Mouse (Mus musculus) liver, embryonic 16.5 days (tissue): ENCODE results near the gene Gsap. TPM values are rescaled to one million over a fixed set of nuclear protein-coding genes. Genes with fewer than 3 reads are reported as not detected.

Experiments used
- ATAC-seq: fragments of 200-750 bp; cut with Nextera tagmentation; 2 replicates; pipeline ENCODE4 v1.8.0; 2017; ENCODE audit warnings: low read depth, mild to moderate bottlenecking, moderate number of reproducible peaks, moderate library complexity
- H3K27ac ChIP-seq: fragments of 300-500 bp; sonication (generic); 2 replicates; pipeline ENCODE4 v1.5.1; 2014; ENCODE audit warnings: mild to moderate bottlenecking, low read length
- H3K27me3 ChIP-seq: fragments of 300-500 bp; sonication (generic); 2 replicates; pipeline ENCODE4 v1.6.1; 2014; ENCODE audit warnings: low read depth, low read length, mixed read lengths; ENCODE audit not compliant: control insufficient read depth, insufficient read depth
- H3K36me3 ChIP-seq: fragments of 300-500 bp; sonication (generic); 2 replicates; pipeline ENCODE4 v1.6.1; 2014; ENCODE audit warnings: mild to moderate bottlenecking; ENCODE audit not compliant: control insufficient read depth, insufficient read depth
- H3K4me1 ChIP-seq: fragments of 300-500 bp; sonication (generic); 2 replicates; pipeline ENCODE4 v1.6.1; 2014; ENCODE audit warnings: low read depth, low read length, mixed read lengths; ENCODE audit not compliant: control insufficient read depth
- H3K4me2 ChIP-seq: fragments of 300-500 bp; sonication (generic); 2 replicates; pipeline ENCODE4 v1.6.1; 2014; ENCODE audit warnings: low read depth, low read length, mixed read lengths
- H3K4me3 ChIP-seq: fragments of 300-500 bp; sonication (generic); 2 replicates; pipeline ENCODE4 v1.5.1; 2014; ENCODE audit warnings: low read depth, mild to moderate bottlenecking, low read length
- H3K9ac ChIP-seq: fragments of 300-500 bp; sonication (generic); 2 replicates; pipeline ENCODE4 v1.6.1; 2014; ENCODE audit warnings: low read depth, low read length
- H3K9me3 ChIP-seq: fragments of 300-500 bp; sonication (generic); replicated peaks from 2 replicates; pipeline ENCODE4 v1.6.1; 2016; ENCODE audit warnings: low read length; ENCODE audit not compliant: control insufficient read depth
- WGBS: fragments of 180-500 bp; shearing (Covaris S2); extraction: QIAGEN DNeasy Blood & Tissue Kit; methylation state at CpG from one replicate; pipeline ENCODE4 v1.1.7; 2014; ENCODE audit not compliant: insufficient replicate concordance; 5-methylcytosine and 5-hydroxymethylcytosine counted together
- polyA plus RNA-seq: library from polyadenylated mRNA; unstranded; fragments of >200 nt; fragmentation: Nextera tagmentation; extraction: Ambion mirVana; gene quantifications from 2 replicates; pipeline ENCODE4 v1.2.1, GENCODE M21; 2015

The Gsap gene
- polyA plus RNA-seq, 1 experiment from 2014 or later: 2.5 TPM

GRCm38 (mm10) chr5:21260746-21261145 lies 74.7 kb downstream of the Gsap start:
- ATAC-seq: no peak
- H3K4me2 ChIP-seq: no peak overlapping the region
- H3K27me3 ChIP-seq: no peaks in the 10 kb centered on the region
- no peak overlapping the region for H3K9ac ChIP-seq
- no peaks in the 10 kb centered on the region for H3K4me1 ChIP-seq
- no peaks in the 10 kb centered on the region for H3K9me3 ChIP-seq
- WGBS: 38% methylated on average over 7 of the region's 7 CpGs
- H3K27ac ChIP-seq: no peak overlapping the region
- H3K4me3 ChIP-seq: no peak overlapping the region
- H3K36me3 ChIP-seq: no peaks in the 10 kb centered on the region

GRCm38 (mm10) chr5:21261202-21261844 lies 75.3 kb downstream of the Gsap start:
- Histone ChIP-seq H3K9ac (no peak overlapping the region), H3K4me1 (no peaks in the 10 kb centered on the region), H3K9me3 (no peaks in the 10 kb centered on the region), H3K4me2 (no peak overlapping the region), H3K36me3 (no peaks in the 10 kb centered on the region), H3K4me3 (no peak overlapping the region), H3K27me3 (no peaks in the 10 kb centered on the region), H3K27ac (no peak overlapping the region)
- ATAC-seq: no peak
- 45% methylated on average over 6 of the region's 6 CpGs for WGBS

- Histone ChIP-seq H3K4me3 (no peak overlapping the region), H3K9ac (no peak overlapping the region), H3K4me2 (no peak overlapping the region), H3K36me3 (no peaks in the 10 kb centered on the region), H3K9me3 (no peaks in the 10 kb centered on the region), H3K27ac (no peak overlapping the region), H3K4me1 (no peaks in the 10 kb centered on the region), H3K27me3 (no peaks in the 10 kb centered on the region)
- WGBS: 39% methylated on average over 18 of the region's 18 CpGs
- no peak for ATAC-seq
Observed at GRCm38 (mm10) chr5:21263202-21264055, 77.4 kb downstream of the Gsap start.

DNA sequence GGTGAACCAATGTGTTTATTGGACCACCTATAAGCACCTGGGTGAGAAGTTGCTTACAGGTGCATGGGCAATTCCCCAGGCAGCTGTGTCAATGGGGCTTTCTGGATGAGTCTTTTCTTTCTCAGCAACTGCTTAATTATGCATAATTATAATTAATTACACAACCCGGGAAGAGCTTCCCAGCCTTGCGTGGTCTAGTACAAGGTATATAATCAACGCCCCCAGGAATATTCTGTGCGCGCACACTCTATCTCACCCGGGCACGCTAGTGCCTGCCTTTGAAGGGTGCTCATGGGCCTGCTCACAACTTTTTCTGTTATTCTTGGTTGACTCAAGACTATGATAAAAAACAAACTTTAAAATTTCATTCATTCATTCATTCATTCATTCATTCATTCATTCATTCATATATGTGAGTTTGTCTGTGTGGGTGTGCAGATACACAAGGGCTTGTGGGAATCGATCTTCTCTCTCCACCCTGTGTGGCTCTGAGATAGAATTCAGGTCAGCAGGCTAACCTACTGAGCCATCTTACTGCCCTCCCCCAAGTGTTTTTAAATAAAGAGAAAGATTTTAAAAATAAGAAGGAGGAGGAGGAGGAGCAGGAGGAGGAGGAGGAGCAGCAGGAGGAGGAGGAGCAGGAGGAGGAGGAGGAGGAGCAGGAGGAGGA lies 78.4 kb downstream of the Gsap start:
- no peak overlapping the region for H3K27ac ChIP-seq
- no peaks in the 10 kb centered on the region for H3K4me1 ChIP-seq
- no peak for ATAC-seq
- H3K36me3 ChIP-seq: no peaks in the 10 kb centered on the region
- H3K9ac ChIP-seq: no peak overlapping the region
- H3K4me2 ChIP-seq: no peak overlapping the region
- H3K4me3 ChIP-seq: no peak overlapping the region
- H3K27me3 ChIP-seq: no peaks in the 10 kb centered on the region
- H3K9me3 ChIP-seq: no peaks in the 10 kb centered on the region
- WGBS: 82% methylated on average over 8 of the region's 8 CpGs

- Histone ChIP-seq H3K4me3 (no peak overlapping the region), H3K9me3 (no peaks in the 10 kb centered on the region), H3K9ac (no peak overlapping the region), H3K4me1 (no peaks in the 10 kb centered on the region), H3K4me2 (no peak overlapping the region), H3K27ac (no peak overlapping the region), H3K27me3 (no peaks in the 10 kb centered on the region), H3K36me3 (no peaks in the 10 kb centered on the region)
- ATAC-seq: no peak
- WGBS: 17% methylated on average over 4 of the region's 4 CpGs
Observed at GRCm38 (mm10) chr5:21265049-21265448, 79.0 kb downstream of the Gsap start.

DNA sequence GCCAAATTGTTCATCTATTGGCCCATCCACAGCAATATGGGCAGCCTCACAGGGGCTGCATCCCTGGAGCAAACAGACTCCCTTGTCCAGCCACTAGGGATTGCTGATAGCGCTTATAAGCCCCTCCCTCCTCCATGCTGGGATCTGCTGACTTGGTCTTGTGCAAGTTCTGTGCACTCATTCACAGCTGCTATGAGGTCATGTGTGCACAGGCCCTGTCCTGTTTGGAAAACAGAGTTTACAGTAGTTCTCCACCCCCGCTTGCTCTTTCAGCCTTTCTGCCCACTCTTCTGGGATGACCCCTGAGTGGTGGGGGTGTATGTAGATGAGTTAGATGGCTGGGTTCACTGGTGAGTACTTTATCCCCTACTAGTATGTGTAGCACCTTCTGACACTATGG lies 81.0 kb downstream of the Gsap start:
- H3K27me3 ChIP-seq: no peaks in the 10 kb centered on the region
- no peak overlapping the region for H3K27ac ChIP-seq
- no peaks in the 10 kb centered on the region for H3K36me3 ChIP-seq
- peak; percentile 92 for ATAC-seq
- H3K9me3 ChIP-seq: no peaks in the 10 kb centered on the region
- H3K4me1 ChIP-seq: no peaks in the 10 kb centered on the region
- WGBS: 54% methylated on average over 2 of the region's 2 CpGs
- no peak overlapping the region for H3K4me3 ChIP-seq
- H3K9ac ChIP-seq: no peak overlapping the region
- no peak overlapping the region for H3K4me2 ChIP-seq

GRCm38 (mm10) chr5:21269446-21269845 lies 83.4 kb downstream of the Gsap start:
- Histone ChIP-seq H3K4me2 (no peak overlapping the region), H3K9me3 (no peaks in the 10 kb centered on the region), H3K4me1 (no peaks in the 10 kb centered on the region), H3K27ac (no peak overlapping the region), H3K4me3 (no peak overlapping the region), H3K27me3 (no peaks in the 10 kb centered on the region), H3K36me3 (no peaks in the 10 kb centered on the region), H3K9ac (no peak overlapping the region)
- WGBS: 53% methylated on average over 5 of the region's 5 CpGs
- no peak for ATAC-seq

DNA sequence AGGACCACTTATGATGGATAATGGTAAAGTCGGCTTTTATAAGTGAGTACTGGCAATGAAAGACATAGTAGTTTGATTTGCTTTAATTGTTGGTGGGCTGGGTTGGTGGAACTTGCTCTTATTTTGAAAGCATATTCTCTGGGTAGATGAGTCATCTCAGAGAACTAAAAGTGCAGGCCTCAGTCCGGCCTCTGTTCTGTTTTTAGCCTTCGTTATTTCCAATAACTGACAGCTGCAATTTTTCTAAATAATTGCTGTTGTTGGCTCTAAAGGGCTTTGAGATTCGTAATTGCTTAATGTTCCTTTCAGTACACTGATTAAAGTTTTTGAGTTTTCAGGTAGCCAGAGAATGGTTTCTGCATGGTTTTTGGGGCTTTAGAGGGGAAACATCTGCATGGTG lies 84.7 kb downstream of the Gsap start:
- no peaks in the 10 kb centered on the region for H3K27me3 ChIP-seq
- H3K36me3 ChIP-seq: no peaks in the 10 kb centered on the region
- no peak overlapping the region for H3K4me3 ChIP-seq
- no peak for ATAC-seq
- no peak overlapping the region for H3K4me2 ChIP-seq
- no peaks in the 10 kb centered on the region for H3K4me1 ChIP-seq
- H3K27ac ChIP-seq: no peak overlapping the region
- no peak overlapping the region for H3K9ac ChIP-seq
- no peaks in the 10 kb centered on the region for H3K9me3 ChIP-seq
- 54% methylated on average over 4 of the region's 4 CpGs for WGBS
